Mouse (Mus musculus): ENCODE results near the gene Atg7.

Gene Atg7

DNA sequence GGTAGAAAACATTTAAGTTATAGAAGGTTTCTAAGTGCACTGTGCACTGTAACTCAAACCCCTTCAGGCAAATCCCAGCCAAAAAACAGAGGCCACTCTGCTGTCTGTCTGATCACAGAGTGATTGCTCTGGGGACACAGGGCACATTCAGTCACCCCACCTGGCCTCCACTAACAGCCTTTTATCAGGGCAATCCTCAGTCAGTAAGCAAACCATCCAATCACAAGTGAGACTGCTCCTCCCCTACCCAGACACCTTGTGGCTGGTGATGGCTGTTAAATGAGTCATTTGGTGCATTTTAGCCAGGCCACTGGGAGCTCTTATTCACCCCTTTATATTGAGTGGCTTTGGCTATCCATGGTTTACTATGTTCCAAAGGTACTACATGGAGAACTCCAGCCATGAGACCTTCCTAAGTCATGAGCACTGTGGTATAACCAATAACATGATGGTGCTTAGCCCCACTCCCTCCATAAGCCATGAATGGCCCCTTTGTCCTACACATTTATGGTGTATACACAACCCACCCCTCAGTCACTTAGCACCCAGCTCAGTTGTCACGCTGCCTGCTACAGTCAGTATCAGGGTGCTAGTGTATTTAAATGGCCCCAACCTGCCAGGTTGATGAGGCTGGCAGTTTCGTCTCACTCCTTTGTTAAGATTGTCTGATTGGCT is 157.5 kb downstream of the Atg7 start:
- in situ Hi-C loops (cut with MboI; ENCODE audit: low pct_unique_long_range_greater_than_20kb in 1 of 2, low sequenced_read_pairs in 2 of 2, unreplicated experiment in 1 of 2) = no loop called here

GRCm38 (mm10) chr6:114803915-114804535 is 161.1 kb downstream of the Atg7 start:
- in situ Hi-C loops (cut with MboI; ENCODE audit: low pct_unique_long_range_greater_than_20kb in 1 of 2, low sequenced_read_pairs in 2 of 2, unreplicated experiment in 1 of 2) = no loop called here

DNA sequence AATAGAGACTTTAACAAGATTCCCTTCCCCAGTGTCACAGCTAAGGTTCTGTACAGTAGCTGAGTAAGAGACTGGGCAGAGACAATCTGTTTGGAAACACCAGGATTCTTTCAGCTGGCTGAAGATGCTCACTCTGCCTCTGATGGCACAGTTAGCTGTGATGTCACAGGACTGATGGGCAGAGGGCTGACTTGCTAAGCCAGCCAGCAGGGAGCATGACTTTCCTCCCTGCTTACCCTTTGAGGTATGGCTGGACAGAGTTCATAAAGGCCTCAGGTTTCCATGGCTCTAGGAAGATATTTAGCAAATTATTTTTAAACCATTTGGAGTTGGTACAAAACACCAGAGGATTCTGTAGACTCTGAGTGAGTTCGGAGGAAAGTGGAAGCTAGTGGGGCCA is 162.0 kb downstream of the Atg7 start:
- in situ Hi-C loops (cut with MboI; ENCODE audit: low pct_unique_long_range_greater_than_20kb in 1 of 2, low sequenced_read_pairs in 2 of 2, unreplicated experiment in 1 of 2) = no loop called here

- in situ Hi-C loops (cut with MboI; ENCODE audit: low pct_unique_long_range_greater_than_20kb in 1 of 2, low sequenced_read_pairs in 2 of 2, unreplicated experiment in 1 of 2) = no loop called here
Observed at GRCm38 (mm10) chr6:114805927-114806326, 163.0 kb downstream of the Atg7 start.

GRCm38 (mm10) chr6:114807474-114807873 is 164.6 kb downstream of the Atg7 start:
- in situ Hi-C loops (cut with MboI; ENCODE audit: low pct_unique_long_range_greater_than_20kb in 1 of 2, low sequenced_read_pairs in 2 of 2, unreplicated experiment in 1 of 2) = no loop called here

DNA sequence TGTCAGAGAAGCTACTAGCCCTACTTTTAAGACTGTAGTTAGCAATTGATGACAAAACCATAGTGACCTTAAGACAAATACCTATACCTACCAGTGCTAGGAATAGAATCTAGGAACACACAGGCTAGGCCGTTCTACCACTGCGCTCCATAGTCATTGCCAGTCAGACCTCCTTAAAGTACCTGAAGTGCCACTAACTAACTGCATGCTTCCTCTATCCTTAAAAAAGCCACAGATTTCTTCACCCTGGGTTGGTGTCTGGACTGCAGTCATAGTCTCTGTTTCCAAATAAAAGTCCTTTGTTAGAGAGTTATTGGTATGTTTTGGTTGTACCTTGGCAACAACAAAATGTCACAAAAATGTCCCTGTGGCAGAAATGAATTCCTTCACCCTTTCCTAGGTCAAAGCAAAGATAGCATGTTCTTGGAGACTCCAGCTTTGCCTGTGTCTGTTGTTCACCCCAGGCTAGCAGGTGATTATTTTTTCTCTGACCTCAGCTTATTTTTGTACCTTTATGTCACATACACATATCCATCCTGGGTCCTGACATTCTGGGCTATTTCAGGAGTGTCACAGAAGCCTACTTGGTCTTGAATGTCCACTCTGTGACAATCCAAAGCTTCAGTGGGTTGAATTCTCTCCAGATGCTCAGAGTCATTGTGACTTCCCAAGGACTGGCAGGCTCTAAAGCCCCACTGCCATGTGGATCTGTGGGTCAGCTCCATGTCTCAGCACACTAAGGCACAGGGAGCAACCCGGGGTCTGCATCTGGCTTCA is 165.9 kb downstream of the Atg7 start:
- in situ Hi-C loops (cut with MboI; ENCODE audit: low pct_unique_long_range_greater_than_20kb in 1 of 2, low sequenced_read_pairs in 2 of 2, unreplicated experiment in 1 of 2) = no loop called here

GRCm38 (mm10) chr6:114809431-114809811 is 166.5 kb downstream of the Atg7 start:
- in situ Hi-C loops (cut with MboI; ENCODE audit: low pct_unique_long_range_greater_than_20kb in 1 of 2, low sequenced_read_pairs in 2 of 2, unreplicated experiment in 1 of 2) = no loop called here

GRCm38 (mm10) chr6:114812322-114812721 is 169.4 kb downstream of the Atg7 start:
- in situ Hi-C loops (cut with MboI; ENCODE audit: low pct_unique_long_range_greater_than_20kb in 1 of 2, low sequenced_read_pairs in 2 of 2, unreplicated experiment in 1 of 2) = no loop called here

DNA sequence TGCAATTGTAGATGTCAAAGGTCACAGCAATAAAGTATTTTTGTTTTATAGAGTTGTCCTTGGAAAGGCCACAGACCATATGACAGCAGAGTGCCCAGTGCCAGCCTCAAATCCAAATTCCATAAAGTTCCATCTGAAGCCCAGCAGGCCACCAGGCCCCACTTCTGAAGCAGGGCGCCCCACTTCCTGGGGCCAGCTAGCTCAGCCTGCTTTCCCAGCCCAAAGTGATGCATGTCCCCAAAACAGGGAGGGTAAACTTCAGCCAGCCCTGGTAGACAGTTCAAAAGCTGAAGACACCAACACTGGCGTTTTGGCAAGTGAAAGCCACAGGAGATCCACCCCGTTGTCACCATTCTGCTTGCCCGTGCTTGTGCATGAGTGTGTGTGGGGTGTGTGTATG is 169.9 kb downstream of the Atg7 start:
- in situ Hi-C loops (cut with MboI; ENCODE audit: low pct_unique_long_range_greater_than_20kb in 1 of 2, low sequenced_read_pairs in 2 of 2, unreplicated experiment in 1 of 2) = no loop called here

GRCm38 (mm10) chr6:114814199-114814881 is 171.4 kb downstream of the Atg7 start:
- in situ Hi-C loops (cut with MboI; ENCODE audit: low pct_unique_long_range_greater_than_20kb in 1 of 2, low sequenced_read_pairs in 2 of 2, unreplicated experiment in 1 of 2) = no loop called here

GRCm38 (mm10) chr6:114814882-114815650 is 172.2 kb downstream of the Atg7 start:
- in situ Hi-C loops (cut with MboI; ENCODE audit: low pct_unique_long_range_greater_than_20kb in 1 of 2, low sequenced_read_pairs in 2 of 2, unreplicated experiment in 1 of 2) = no loop called here

DNA sequence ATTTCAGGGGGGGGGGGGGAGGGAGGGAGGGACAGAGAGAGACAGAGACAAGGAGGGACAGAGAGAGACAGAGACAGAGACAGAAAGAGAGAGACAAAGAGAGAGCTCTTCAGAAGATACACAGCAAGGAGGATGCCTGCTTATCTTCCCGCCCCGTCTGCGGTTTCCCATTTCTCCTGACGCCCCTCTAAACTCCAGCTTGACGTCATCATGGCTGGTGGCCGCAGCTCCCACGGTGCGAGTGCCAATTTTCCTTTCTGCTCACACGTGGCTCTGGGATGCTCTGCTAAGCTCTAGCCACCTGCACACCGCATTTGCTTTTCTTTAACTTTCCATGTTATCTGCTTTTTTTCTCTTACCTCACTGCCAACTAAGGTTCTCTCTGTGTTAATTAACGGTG is 175.1 kb downstream of the Atg7 start:
- in situ Hi-C loops (cut with MboI; ENCODE audit: low pct_unique_long_range_greater_than_20kb in 1 of 2, low sequenced_read_pairs in 2 of 2, unreplicated experiment in 1 of 2) = no loop called here

GRCm38 (mm10) chr6:114818471-114818870 is 175.6 kb downstream of the Atg7 start:
- in situ Hi-C loops (cut with MboI; ENCODE audit: low pct_unique_long_range_greater_than_20kb in 1 of 2, low sequenced_read_pairs in 2 of 2, unreplicated experiment in 1 of 2) = no loop called here

GRCm38 (mm10) chr6:114819971-114820481 is 177.1 kb downstream of the Atg7 start:
- in situ Hi-C loops (cut with MboI; ENCODE audit: low pct_unique_long_range_greater_than_20kb in 1 of 2, low sequenced_read_pairs in 2 of 2, unreplicated experiment in 1 of 2) = no loop called here

DNA sequence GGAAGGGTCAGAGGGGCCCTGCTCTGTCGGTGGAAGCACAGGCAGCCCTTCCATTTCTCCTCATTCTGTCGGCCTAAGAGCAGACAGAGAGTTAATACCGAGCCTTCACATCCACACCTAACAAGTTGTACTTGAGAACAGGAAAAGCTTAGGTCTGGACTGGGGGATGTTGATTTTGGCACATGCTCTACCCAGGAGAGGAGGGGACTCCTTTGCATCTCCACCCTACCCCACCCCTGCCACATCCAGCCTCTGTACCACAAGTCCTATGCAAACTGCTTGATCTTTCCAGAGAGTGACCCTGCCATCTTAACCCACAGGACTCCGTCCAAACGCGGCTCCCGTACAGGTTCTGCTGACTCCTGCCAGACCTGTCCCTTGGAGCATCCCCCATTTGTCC is 178.7 kb downstream of the Atg7 start:
- in situ Hi-C loops (cut with MboI; ENCODE audit: low pct_unique_long_range_greater_than_20kb in 1 of 2, low sequenced_read_pairs in 2 of 2, unreplicated experiment in 1 of 2) = no loop called here

DNA sequence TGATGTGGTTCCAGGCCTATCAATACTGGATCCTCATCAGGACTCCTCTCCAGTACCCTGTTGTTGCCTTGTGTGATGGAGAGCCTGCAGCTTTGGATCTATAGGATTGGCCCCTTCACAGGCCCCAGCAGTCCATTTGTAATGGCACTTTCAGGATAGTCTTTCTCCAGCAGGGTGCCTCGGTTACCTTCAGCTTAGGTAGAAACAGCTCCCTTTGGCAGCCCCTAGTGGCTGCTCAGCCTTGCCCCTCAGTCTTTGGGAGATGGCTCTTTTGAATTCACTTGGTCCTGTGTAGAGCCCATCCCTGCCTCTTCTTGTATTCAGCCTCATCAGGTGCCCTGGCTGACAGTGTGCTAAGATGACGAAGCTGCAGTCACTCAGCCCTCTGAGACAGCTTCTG is 184.0 kb downstream of the Atg7 start:
- in situ Hi-C loops (cut with MboI; ENCODE audit: low pct_unique_long_range_greater_than_20kb in 1 of 2, low sequenced_read_pairs in 2 of 2, unreplicated experiment in 1 of 2) = no loop called here

DNA sequence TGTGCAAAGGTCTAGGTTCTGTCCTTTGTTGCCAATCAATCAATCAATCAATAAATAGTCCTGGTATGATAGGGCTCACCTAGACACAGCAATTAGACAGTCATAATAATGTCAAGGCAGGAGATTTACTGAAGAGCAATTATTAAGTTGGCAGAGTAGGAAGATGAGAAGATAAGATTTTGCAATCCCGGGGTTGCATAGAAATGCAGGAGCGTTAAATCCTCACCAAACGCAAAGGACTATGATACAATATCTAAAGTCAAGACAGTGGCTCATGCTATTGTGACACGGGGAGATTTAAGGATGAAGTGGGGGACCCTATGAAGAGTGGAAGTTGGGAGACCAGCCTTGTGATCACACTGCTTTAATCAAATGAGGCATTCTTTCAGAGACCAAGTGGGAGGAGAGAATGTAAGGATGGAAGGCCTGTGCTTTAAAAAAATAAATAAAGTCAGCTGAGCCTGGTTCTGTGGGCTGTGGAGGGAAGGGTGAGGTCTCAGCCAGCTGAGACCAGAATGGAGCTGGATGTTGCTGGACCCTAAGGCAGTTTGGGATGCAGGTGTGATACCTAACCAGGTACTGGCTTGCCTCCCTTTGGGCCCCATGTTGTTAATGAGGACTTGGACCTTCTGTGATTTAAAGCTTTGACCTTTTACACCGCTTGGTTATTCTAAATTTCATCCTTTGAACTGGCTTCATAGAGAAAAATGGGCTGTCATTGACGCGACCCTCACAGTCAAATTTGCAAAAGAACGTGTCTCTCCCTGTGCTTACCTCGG is 187.0 kb downstream of the Atg7 start:
- in situ Hi-C loops (cut with MboI; ENCODE audit: low pct_unique_long_range_greater_than_20kb in 1 of 2, low sequenced_read_pairs in 2 of 2, unreplicated experiment in 1 of 2) = no loop called here

- in situ Hi-C loops (cut with MboI; ENCODE audit: low pct_unique_long_range_greater_than_20kb in 1 of 2, low sequenced_read_pairs in 2 of 2, unreplicated experiment in 1 of 2) = no loop called here
Observed at GRCm38 (mm10) chr6:114831807-114832206, 188.9 kb downstream of the Atg7 start.

Measured in mouse embryonic stem cell (cell line).